Mouse (Mus musculus): ENCODE data around the gene Rab37. TPM values are rescaled to one million over a fixed set of nuclear protein-coding genes. Genes with fewer than 3 reads are reported as not detected.

The Rab37 gene
- polyA plus RNA-seq, 1 experiment from 2014 or later, result 3.6 TPM

DNA sequence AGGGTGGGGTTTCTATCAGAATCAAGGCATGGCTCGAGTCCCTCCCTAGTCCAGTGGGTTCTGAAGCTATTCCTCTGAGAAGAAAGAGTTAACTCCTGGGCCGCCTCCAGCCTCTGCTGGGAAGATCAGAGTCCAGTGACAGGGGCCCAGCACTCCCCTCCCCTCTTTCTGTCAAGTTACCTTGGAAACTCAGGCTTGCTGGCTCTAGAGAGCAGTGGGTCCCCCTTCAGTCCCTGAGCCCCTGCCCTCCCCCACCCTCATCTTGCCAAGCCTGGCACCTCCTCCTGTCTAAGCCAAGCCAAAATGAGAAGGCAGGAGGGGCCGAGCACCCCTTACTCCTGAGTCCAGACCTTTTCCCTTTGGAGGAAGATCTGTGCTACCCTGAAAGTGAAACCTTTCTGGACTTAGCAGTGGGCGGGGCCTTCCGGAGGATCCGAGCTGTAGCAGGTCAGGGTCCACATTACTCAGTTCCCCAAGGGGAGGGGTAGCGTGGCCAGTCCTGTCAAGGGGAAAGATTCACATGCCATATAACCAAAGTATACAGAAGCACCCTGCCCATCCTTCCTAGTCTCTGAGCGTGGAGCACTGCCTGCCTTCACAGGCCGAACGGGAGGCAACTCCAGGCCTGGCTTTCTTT lies 86.4 kb downstream of the Rab37 start:
- Histone ChIP-seq H3K4me3 (replicated peaks) (peak overlapping the region; percentile 25; the same call in 1 of the 2 replicates), H3K36me3 (no peaks in the 10 kb centered on the region)
- WGBS, result 9% methylated on average over 10 of the region's 10 CpGs

DNA sequence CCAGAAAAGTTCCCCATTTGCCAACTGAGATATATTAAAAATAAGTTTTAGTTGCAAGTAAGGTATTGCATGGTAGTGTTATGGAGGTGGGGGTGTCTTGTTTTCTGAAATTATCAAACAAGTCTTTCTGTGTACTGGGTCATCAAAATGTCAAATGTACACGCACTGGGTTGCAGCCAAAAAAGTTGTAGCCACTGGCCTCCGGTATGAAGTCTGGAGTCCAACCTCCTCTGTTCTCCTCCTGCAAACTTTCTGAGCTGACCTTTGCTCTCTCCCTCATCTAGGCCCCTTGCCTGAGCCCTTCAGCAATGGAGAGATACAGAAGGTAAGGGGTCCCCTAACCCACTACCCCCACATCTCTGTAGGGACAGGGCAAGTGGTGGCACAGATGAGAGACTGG lies 87.5 kb downstream of the Rab37 start:
- WGBS, result 48% methylated on average over 2 of the region's 2 CpGs
- Histone ChIP-seq H3K4me1 (replicated peaks) (peaks cover 66% of the 10 kb centered on the region), H3K4me2 (replicated peaks) (no peak overlapping the region), H3K4me3 (replicated peaks) (no peak overlapping the region), H3K36me3 (no peaks in the 10 kb centered on the region), H3K9ac (no peak overlapping the region), H3K27me3 (replicated peaks) (no peaks in the 10 kb centered on the region), H3K27ac (0 out of 2 replicates have a peak overlapping the region, but pooled peaks have one; percentile 1), H3K9me3 (no peaks in the 10 kb centered on the region)
- ATAC-seq, result no peak

More for the DNA sequence above, 86.4 kb downstream of the Rab37 start:
- no peaks in the 10 kb centered on the region for H3K27me3 ChIP-seq (replicated peaks)
- H3K9me3 ChIP-seq, result no peaks in the 10 kb centered on the region
- H3K9ac ChIP-seq, result 0 out of 2 replicates have a peak overlapping the region, but pooled peaks have one; percentile 3
- H3K27ac ChIP-seq, result peak overlapping the region; percentile 86
- peak; percentile 85 for ATAC-seq
- peak overlapping the region; percentile 61 for H3K4me2 ChIP-seq (replicated peaks)
- peaks cover 77% of the 10 kb centered on the region for H3K4me1 ChIP-seq (replicated peaks)

DNA sequence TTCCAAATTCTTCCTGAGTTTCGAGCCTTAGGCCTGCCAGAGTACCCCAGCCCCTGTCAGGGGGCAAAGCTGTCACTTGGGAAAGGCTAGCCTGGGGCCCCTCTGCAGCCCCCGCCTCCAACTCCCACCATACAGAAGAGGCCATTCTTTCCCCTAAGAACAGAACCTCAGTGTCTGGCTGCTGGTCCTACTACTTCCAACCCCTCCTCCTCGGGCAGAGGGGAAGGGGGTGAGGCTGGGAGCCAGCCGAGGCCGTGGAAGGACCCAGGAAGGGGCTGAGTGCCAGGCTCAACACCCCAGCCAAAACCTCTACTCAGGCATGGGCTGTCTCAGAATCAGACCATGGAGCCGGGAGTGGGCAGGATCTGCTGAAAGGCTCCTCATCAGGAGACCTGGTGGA lies 88.0 kb downstream of the Rab37 start:
- H3K4me3 ChIP-seq (replicated peaks), result no peak overlapping the region
- ATAC-seq, result no peak
- WGBS, result 56% methylated on average over 6 of the region's 6 CpGs
- H3K9me3 ChIP-seq, result no peaks in the 10 kb centered on the region
- H3K4me1 ChIP-seq (replicated peaks), result peaks cover 61% of the 10 kb centered on the region
- H3K27ac ChIP-seq, result peak overlapping the region; percentile 1; the same call in 1 of the 2 replicates
- no peaks in the 10 kb centered on the region for H3K36me3 ChIP-seq
- H3K4me2 ChIP-seq (replicated peaks), result no peak overlapping the region
- H3K27me3 ChIP-seq (replicated peaks), result no peaks in the 10 kb centered on the region
- no peak overlapping the region for H3K9ac ChIP-seq

DNA sequence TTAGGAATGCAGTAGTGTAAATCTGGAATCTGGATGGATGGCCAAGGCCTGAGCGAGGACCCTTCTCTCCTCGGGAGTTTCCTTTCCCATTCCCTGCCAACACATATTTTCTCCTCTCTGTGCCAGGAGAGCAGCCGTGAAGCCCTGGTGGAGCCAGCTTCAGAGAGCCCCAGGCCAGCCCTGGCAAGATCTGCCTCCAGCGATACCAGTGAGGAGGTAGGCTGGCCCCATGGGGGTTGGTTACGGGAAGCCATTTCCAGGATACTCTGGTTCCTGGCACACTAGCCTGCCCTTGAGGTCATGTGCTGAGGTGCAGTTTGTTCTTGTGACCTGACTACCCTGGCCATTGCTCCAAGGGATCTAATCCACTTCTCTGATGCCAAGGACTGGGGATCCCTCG lies 88.7 kb downstream of the Rab37 start:
- Histone ChIP-seq H3K4me1 (replicated peaks) (peaks cover 56% of the 10 kb centered on the region), H3K27ac (no peak overlapping the region), H3K9ac (no peak overlapping the region), H3K9me3 (no peaks in the 10 kb centered on the region), H3K36me3 (no peaks in the 10 kb centered on the region), H3K4me3 (replicated peaks) (no peak overlapping the region), H3K4me2 (replicated peaks) (no peak overlapping the region), H3K27me3 (replicated peaks) (no peaks in the 10 kb centered on the region)
- no peak for ATAC-seq
- 73% methylated on average over 6 of the region's 6 CpGs for WGBS

DNA sequence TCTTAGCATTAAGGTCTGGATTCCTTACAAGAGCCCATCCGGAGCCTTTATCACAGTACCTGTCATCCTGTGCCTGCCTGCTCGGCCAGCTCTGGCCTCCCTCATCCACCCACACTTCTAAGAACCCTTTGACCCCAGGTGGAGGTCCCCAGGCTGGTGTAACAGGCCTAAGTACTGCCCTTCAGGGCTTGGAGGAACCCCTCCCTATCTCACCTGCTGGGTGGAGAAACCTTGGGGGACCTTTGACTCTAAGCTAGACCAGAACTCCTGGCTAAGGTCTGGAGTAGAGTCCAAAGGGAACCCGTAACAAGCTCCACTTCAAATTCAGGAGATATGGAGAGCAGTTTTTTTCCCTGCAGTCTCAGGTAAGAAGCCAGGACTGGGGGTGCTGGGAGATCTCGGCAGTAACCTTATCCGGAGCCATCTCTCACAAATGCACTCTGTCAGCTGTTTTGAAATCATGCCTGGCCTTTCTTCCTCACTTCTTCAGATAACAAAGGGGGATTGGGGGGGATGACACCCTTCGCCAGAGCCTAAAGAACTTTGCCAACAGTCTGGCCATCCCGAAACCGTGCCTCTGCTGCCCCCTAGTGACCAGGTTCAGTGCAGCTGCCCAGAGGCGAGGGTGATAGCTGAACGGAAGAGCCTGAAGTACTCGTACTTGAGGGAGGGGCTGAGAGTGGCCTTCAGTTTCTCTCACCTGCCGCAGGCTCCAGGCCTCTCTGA lies 90.8 kb downstream of the Rab37 start:
- no peak overlapping the region for H3K9ac ChIP-seq
- H3K27ac ChIP-seq, result peak overlapping the region; percentile 54; the same call in 1 of the 2 replicates
- H3K9me3 ChIP-seq, result no peaks in the 10 kb centered on the region
- H3K4me3 ChIP-seq (replicated peaks), result no peak overlapping the region
- WGBS, result 17% methylated on average over 12 of the region's 12 CpGs
- no peaks in the 10 kb centered on the region for H3K36me3 ChIP-seq
- no peak overlapping the region for H3K4me2 ChIP-seq (replicated peaks)
- ATAC-seq, result 0 out of 2 replicates have a peak, but pooled peaks have one; percentile 3
- no peaks in the 10 kb centered on the region for H3K27me3 ChIP-seq (replicated peaks)
- H3K4me1 ChIP-seq (replicated peaks), result peaks cover 40% of the 10 kb centered on the region

DNA sequence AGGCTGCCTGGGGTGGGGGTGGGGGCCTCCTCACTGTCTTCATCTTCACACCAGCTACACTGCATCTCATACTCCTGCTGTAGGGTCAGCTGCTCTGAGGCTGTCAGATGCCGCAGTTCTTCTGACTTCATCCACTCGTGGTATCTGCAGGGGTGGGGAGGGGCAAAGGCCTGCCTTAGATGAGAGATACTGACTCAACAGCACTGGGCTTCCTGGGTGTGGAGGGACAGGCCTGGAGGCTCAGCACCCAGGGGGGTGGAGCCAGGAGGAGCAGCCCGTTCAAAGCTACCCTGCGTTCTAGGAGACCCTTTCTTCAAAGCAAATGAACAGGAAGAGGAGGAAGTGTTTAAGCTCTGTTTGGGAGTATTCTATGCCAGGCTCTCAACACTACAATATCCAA lies 93.7 kb downstream of the Rab37 start:
- no peak overlapping the region for H3K27ac ChIP-seq
- peaks cover 21% of the 10 kb centered on the region for H3K4me1 ChIP-seq (replicated peaks)
- H3K4me2 ChIP-seq (replicated peaks), result no peak overlapping the region
- WGBS, result 35% methylated on average over 4 of the region's 4 CpGs
- H3K9ac ChIP-seq, result no peak overlapping the region
- H3K27me3 ChIP-seq (replicated peaks), result no peaks in the 10 kb centered on the region
- H3K4me3 ChIP-seq (replicated peaks), result no peak overlapping the region
- no peak for ATAC-seq
- H3K36me3 ChIP-seq, result peaks cover under 1% of the 10 kb centered on the region; the same call in 1 of the 2 replicates
- no peaks in the 10 kb centered on the region for H3K9me3 ChIP-seq

DNA sequence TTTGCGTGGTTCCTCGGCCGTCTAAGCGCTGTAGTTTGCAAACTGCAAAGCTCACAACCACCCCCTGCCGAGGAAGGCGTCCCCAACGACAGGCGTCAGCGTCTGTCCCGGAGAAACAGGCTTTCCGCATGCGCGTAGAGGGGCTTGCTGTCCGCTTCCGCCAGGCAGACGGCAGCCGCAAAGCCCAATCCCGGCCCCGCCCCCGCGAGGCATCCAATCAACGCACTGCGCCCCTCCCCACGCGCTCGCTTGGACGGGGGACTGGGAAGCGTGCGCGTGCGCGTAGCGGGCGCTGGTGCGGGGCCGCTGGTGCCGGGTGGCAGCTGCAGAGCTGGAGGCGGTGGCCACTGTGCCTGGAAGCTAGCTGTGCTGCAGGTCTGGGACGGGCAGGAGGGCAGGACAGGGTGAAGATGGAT lies 96.0 kb downstream of the Rab37 start, which contains the start of gene Tmem104:
Gene Tmem104 (plus strand): TSS at position 264 of the 416 bp plus-strand sequence.
- Histone ChIP-seq H3K27me3 (replicated peaks) (no peaks in the 10 kb centered on the region), H3K36me3 (peaks cover 2% of the 10 kb centered on the region; the same call in 1 of the 2 replicates), H3K9me3 (no peaks in the 10 kb centered on the region), H3K27ac (peak within 1 kb of the TSS; percentile 81), H3K4me2 (replicated peaks) (peak within 1 kb of the TSS; percentile 95), H3K4me3 (replicated peaks) (peak within 1 kb of the TSS; percentile 66), H3K4me1 (replicated peaks) (peaks cover 16% of the 10 kb centered on the region), H3K9ac (peak within 1 kb of the TSS; percentile 75)
- under 1% methylated on average over 39 of the region's 39 CpGs for WGBS
- peak; percentile 94 for ATAC-seq

DNA sequence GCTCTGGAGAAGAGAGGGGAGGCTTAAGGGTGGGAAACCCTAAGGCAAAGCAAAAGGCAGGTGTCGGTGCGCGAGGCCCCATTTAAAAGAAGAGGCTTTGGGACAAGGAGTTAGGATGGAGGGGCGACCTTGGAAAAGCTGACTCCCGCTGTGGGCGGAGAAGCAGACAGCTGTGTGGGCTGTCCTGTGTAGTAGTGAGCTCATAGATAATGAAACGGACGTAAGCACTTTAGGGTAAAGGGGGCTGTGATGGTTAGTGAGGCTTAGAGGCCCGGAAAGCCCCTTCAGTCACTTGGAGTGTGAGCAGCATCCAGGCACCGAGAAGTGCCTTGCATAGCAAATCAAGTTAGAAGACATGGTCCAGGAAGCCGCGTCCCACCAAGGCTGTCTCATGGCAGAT lies 96.5 kb downstream of the Rab37 start, which contains the start of gene Nat9:
Gene Nat9 (minus strand): TSS at position 167 of the 400 bp plus-strand sequence.
- Histone ChIP-seq H3K4me3 (replicated peaks) (peak within 1 kb of the TSS; percentile 66), H3K27ac (peak within 1 kb of the TSS; percentile 81), H3K4me2 (replicated peaks) (peak within 1 kb of the TSS; percentile 95), H3K9ac (peak within 1 kb of the TSS; percentile 75), H3K4me1 (replicated peaks) (peaks cover 17% of the 10 kb centered on the region), H3K27me3 (replicated peaks) (no peaks in the 10 kb centered on the region), H3K9me3 (no peaks in the 10 kb centered on the region), H3K36me3 (peaks cover 2% of the 10 kb centered on the region; the same call in 1 of the 2 replicates)
- WGBS, result 5% methylated on average over 12 of the region's 12 CpGs
- ATAC-seq, result peak; percentile 23

DNA sequence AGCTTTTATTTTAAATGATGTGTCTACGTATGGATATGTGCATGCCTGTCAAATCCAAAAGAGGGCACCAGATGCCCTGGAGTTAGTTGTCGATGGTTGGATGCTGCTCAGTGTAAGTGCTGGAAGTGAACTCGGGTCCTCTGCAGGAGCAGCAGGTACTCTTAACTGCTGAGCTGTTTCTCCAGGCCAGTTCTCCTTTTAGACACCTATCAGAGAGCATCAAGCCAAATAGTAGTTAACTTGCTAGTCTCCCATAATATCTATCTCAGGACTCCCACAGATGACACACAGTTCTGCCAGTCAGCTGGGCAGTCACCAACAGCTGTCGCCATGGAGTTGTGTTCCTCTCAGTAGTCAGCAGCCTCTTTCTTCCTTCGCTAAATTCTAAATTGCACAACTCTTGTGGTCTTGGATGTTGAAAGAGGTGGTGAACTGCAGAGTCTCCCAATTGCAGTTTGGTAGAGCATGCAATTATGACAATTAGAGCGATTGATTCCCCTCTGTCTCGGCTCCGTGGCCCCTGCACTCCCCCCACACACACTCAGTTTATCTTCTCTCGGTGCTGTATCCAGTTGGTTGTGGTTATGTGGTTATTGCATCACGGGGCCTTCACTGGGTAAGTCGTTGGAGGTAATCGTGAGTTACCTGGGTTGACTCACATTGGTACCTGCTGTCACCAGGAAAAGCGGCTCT lies 97.5 kb downstream of the Rab37 start:
- Histone ChIP-seq H3K27me3 (replicated peaks) (no peaks in the 10 kb centered on the region), H3K36me3 (peaks cover 2% of the 10 kb centered on the region; the same call in 1 of the 2 replicates), H3K9ac (no peak overlapping the region), H3K9me3 (no peaks in the 10 kb centered on the region), H3K4me3 (replicated peaks) (no peak overlapping the region), H3K4me2 (replicated peaks) (no peak overlapping the region), H3K4me1 (replicated peaks) (peaks cover 17% of the 10 kb centered on the region), H3K27ac (no peak overlapping the region)
- ATAC-seq, result no peak
- 86% methylated on average over 13 of the region's 13 CpGs for WGBS

DNA sequence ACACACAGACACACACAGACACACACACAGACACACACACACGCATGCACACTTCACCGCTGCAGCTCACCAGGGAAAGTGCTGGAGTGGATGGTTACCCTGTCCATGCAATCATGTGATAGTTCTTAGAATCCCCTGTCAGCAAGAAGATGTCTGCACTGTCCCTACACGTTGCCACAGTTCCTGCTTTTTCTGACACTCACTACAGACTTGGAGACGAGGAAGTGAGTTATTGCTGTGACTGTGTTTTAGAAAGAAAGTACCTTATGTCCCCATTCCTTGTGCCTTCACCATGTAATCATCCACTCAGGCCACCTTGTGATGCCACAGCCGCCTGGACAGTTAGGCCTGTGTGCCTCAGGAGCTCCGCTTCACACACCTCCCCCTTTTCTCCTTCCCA lies 98.1 kb downstream of the Rab37 start:
- no peak for ATAC-seq
- H3K9me3 ChIP-seq, result no peaks in the 10 kb centered on the region
- no peak overlapping the region for H3K4me2 ChIP-seq (replicated peaks)
- H3K4me3 ChIP-seq (replicated peaks), result no peak overlapping the region
- H3K27ac ChIP-seq, result no peak overlapping the region
- H3K4me1 ChIP-seq (replicated peaks), result peaks cover 17% of the 10 kb centered on the region
- no peak overlapping the region for H3K9ac ChIP-seq
- peaks cover 2% of the 10 kb centered on the region; the same call in 1 of the 2 replicates for H3K36me3 ChIP-seq
- WGBS, result 90% methylated on average over 6 of the region's 6 CpGs
- no peaks in the 10 kb centered on the region for H3K27me3 ChIP-seq (replicated peaks)

DNA sequence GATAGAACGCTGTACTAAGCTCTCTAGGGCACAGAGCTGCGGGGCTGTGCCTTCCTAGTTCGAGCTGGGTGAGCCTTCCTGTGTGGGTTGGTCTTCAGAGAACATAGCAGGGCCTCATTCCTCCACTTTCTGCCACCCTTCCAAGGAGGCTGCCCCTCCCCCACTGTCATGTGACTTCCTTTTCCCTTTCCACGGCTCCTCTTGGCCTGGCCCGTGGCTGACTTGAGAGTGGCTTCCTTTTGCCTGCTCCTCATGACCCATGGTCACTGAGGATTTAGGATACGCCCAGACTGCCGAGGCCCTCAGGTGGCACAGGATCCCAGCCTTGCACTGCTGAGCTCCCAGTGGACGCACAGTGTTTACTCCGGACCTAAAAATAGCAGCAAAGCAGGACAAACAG lies 100.9 kb downstream of the Rab37 start:
- H3K9ac ChIP-seq, result no peak overlapping the region

DNA sequence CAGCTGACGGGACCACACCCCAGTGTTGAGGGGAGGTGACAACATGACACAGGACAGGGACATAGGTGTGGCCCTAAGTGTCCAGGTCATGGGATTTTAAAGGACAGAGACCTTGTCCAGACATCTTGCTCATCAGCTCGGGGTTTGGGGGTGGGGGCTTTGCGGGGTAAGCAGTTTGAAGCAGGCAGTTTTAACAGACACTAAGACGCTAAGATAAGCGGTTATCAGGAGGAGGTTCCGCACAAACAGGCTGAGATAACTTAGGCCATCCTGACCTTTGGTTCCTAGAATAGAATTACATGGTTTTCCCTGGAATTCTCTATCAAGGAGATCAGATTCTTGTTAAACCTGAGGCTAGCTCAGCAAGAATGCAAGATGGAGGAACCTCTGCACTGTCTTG lies 103.5 kb downstream of the Rab37 start:
- 74% methylated on average over 6 of the region's 6 CpGs for WGBS
- Histone ChIP-seq H3K9me3 (no peaks in the 10 kb centered on the region), H3K9ac (no peak overlapping the region; the same call in 1 of the 2 replicates), H3K4me3 (replicated peaks) (no peak overlapping the region), H3K4me1 (replicated peaks) (peaks cover 4% of the 10 kb centered on the region; the same call in 1 of the 2 replicates), H3K36me3 (peaks cover 2% of the 10 kb centered on the region; the same call in 1 of the 2 replicates), H3K27me3 (replicated peaks) (no peaks in the 10 kb centered on the region), H3K4me2 (replicated peaks) (no peak overlapping the region), H3K27ac (no peak overlapping the region)
- ATAC-seq, result no peak

More for the DNA sequence above, 100.9 kb downstream of the Rab37 start:
- WGBS, result 43% methylated on average over 9 of the region's 9 CpGs
- Histone ChIP-seq H3K4me2 (replicated peaks) (no peak overlapping the region), H3K9me3 (no peaks in the 10 kb centered on the region), H3K4me1 (replicated peaks) (peaks cover 12% of the 10 kb centered on the region), H3K27ac (no peak overlapping the region), H3K27me3 (replicated peaks) (no peaks in the 10 kb centered on the region), H3K4me3 (replicated peaks) (no peak overlapping the region), H3K36me3 (peaks cover 2% of the 10 kb centered on the region; the same call in 1 of the 2 replicates)
- no peak for ATAC-seq

Measured in intestine, embryonic 15.5 days (tissue).